Mouse (Mus musculus): ENCODE measurements at regions not wholly inside any gene's neighbourhood (a gene's known extent, or its start where the extent isn't known, plus 50 kb on each side); places are given as distances from the start of the nearest gene placed in this dataset.

GRCm38 (mm10) chr14:36748130-36748883 lies 220.3 kb downstream of the Ccser2 start:
- Histone ChIP-seq H3K36me3 (ENCODE audit: control insufficient read depth, insufficient read depth, low read length) (no peaks in the 10 kb centered on the region), H3K27ac (ENCODE audit: control insufficient read depth, insufficient read depth, low read depth, low read length) (no peak overlapping the region), H3K4me1 (ENCODE audit: control insufficient read depth, insufficient read depth, low read length) (no peaks in the 10 kb centered on the region), H3K4me3 (ENCODE audit: control insufficient read depth, low read depth, low read length) (no peak overlapping the region), H3K27me3 (ENCODE audit: control insufficient read depth, insufficient read depth, low read length) (no peaks in the 10 kb centered on the region)
- TF ChIP-seq CTCF (IDR thresholded peaks at IDR 0.05; ENCODE audit: control insufficient read depth, insufficient read depth, insufficient replicate concordance, low read depth, low read length) (no peak), POLR2A (IDR thresholded peaks at IDR 0.05; ENCODE audit: control insufficient read depth, low read depth, low read length) (no peak)

GRCm38 (mm10) chr14:36731095-36731494 lies 237.5 kb downstream of the Ccser2 start:
- TF ChIP-seq POLR2A (IDR thresholded peaks at IDR 0.05; ENCODE audit: control insufficient read depth, low read depth, low read length) (no peak), CTCF (IDR thresholded peaks at IDR 0.05; ENCODE audit: control insufficient read depth, insufficient read depth, insufficient replicate concordance, low read depth, low read length) (no peak)
- Histone ChIP-seq H3K27ac (ENCODE audit: control insufficient read depth, insufficient read depth, low read depth, low read length) (no peak overlapping the region), H3K27me3 (ENCODE audit: control insufficient read depth, insufficient read depth, low read length) (no peaks in the 10 kb centered on the region), H3K36me3 (ENCODE audit: control insufficient read depth, insufficient read depth, low read length) (no peaks in the 10 kb centered on the region), H3K4me3 (ENCODE audit: control insufficient read depth, low read depth, low read length) (no peak overlapping the region), H3K4me1 (ENCODE audit: control insufficient read depth, insufficient read depth, low read length) (no peaks in the 10 kb centered on the region)

GRCm38 (mm10) chr14:36726092-36726491 lies 242.5 kb downstream of the Ccser2 start:
- no peaks in the 10 kb centered on the region for H3K27me3 ChIP-seq (ENCODE audit: control insufficient read depth, insufficient read depth, low read length)
- H3K4me1 ChIP-seq (ENCODE audit: control insufficient read depth, insufficient read depth, low read length) = no peaks in the 10 kb centered on the region
- H3K4me3 ChIP-seq (ENCODE audit: control insufficient read depth, low read depth, low read length) = no peak overlapping the region
- no peak for TF ChIP-seq CTCF (IDR thresholded peaks at IDR 0.05; ENCODE audit: control insufficient read depth, insufficient read depth, insufficient replicate concordance, low read depth, low read length)
- TF ChIP-seq POLR2A (IDR thresholded peaks at IDR 0.05; ENCODE audit: control insufficient read depth, low read depth, low read length) = no peak
- no peaks in the 10 kb centered on the region for H3K36me3 ChIP-seq (ENCODE audit: control insufficient read depth, insufficient read depth, low read length)
- H3K27ac ChIP-seq (ENCODE audit: control insufficient read depth, insufficient read depth, low read depth, low read length) = no peak overlapping the region

- Histone ChIP-seq H3K36me3 (ENCODE audit: control insufficient read depth, insufficient read depth, low read length) (no peaks in the 10 kb centered on the region), H3K4me1 (ENCODE audit: control insufficient read depth, insufficient read depth, low read length) (peaks cover 3% of the 10 kb centered on the region; the same call in 1 of the 2 replicates), H3K27me3 (ENCODE audit: control insufficient read depth, insufficient read depth, low read length) (no peaks in the 10 kb centered on the region), H3K27ac (ENCODE audit: control insufficient read depth, insufficient read depth, low read depth, low read length) (no peak overlapping the region), H3K4me3 (ENCODE audit: control insufficient read depth, low read depth, low read length) (no peak overlapping the region)
- no peak for TF ChIP-seq POLR2A (IDR thresholded peaks at IDR 0.05; ENCODE audit: control insufficient read depth, low read depth, low read length)
- no peak for TF ChIP-seq CTCF (IDR thresholded peaks at IDR 0.05; ENCODE audit: control insufficient read depth, insufficient read depth, insufficient replicate concordance, low read depth, low read length)
These were observed 252.9 kb downstream of the Ccser2 start for GRCm38 (mm10) chr14:36715684-36716083.

GRCm38 (mm10) chr14:36696993-36697392 lies 271.6 kb downstream of the Ccser2 start:
- no peaks in the 10 kb centered on the region for H3K36me3 ChIP-seq (ENCODE audit: control insufficient read depth, insufficient read depth, low read length)
- H3K4me1 ChIP-seq (ENCODE audit: control insufficient read depth, insufficient read depth, low read length) = no peaks in the 10 kb centered on the region
- no peak overlapping the region for H3K27ac ChIP-seq (ENCODE audit: control insufficient read depth, insufficient read depth, low read depth, low read length)
- no peaks in the 10 kb centered on the region for H3K27me3 ChIP-seq (ENCODE audit: control insufficient read depth, insufficient read depth, low read length)
- TF ChIP-seq CTCF (IDR thresholded peaks at IDR 0.05; ENCODE audit: control insufficient read depth, insufficient read depth, insufficient replicate concordance, low read depth, low read length) (no peak), POLR2A (IDR thresholded peaks at IDR 0.05; ENCODE audit: control insufficient read depth, low read depth, low read length) (no peak)
- no peak overlapping the region for H3K4me3 ChIP-seq (ENCODE audit: control insufficient read depth, low read depth, low read length)

GRCm38 (mm10) chr14:36691958-36692357 lies 276.6 kb downstream of the Ccser2 start:
- Histone ChIP-seq H3K27me3 (ENCODE audit: control insufficient read depth, insufficient read depth, low read length) (no peaks in the 10 kb centered on the region), H3K27ac (ENCODE audit: control insufficient read depth, insufficient read depth, low read depth, low read length) (no peak overlapping the region), H3K36me3 (ENCODE audit: control insufficient read depth, insufficient read depth, low read length) (no peaks in the 10 kb centered on the region), H3K4me1 (ENCODE audit: control insufficient read depth, insufficient read depth, low read length) (no peaks in the 10 kb centered on the region), H3K4me3 (ENCODE audit: control insufficient read depth, low read depth, low read length) (no peak overlapping the region)
- TF ChIP-seq POLR2A (IDR thresholded peaks at IDR 0.05; ENCODE audit: control insufficient read depth, low read depth, low read length) = no peak
- no peak for TF ChIP-seq CTCF (IDR thresholded peaks at IDR 0.05; ENCODE audit: control insufficient read depth, insufficient read depth, insufficient replicate concordance, low read depth, low read length)

GRCm38 (mm10) chr14:36691018-36691417 lies 277.6 kb downstream of the Ccser2 start:
- H3K36me3 ChIP-seq (ENCODE audit: control insufficient read depth, insufficient read depth, low read length) = no peaks in the 10 kb centered on the region
- H3K4me3 ChIP-seq (ENCODE audit: control insufficient read depth, low read depth, low read length) = no peak overlapping the region
- TF ChIP-seq CTCF (IDR thresholded peaks at IDR 0.05; ENCODE audit: control insufficient read depth, insufficient read depth, insufficient replicate concordance, low read depth, low read length) (no peak), POLR2A (IDR thresholded peaks at IDR 0.05; ENCODE audit: control insufficient read depth, low read depth, low read length) (no peak)
- H3K27ac ChIP-seq (ENCODE audit: control insufficient read depth, insufficient read depth, low read depth, low read length) = no peak overlapping the region
- no peaks in the 10 kb centered on the region for H3K27me3 ChIP-seq (ENCODE audit: control insufficient read depth, insufficient read depth, low read length)
- H3K4me1 ChIP-seq (ENCODE audit: control insufficient read depth, insufficient read depth, low read length) = no peaks in the 10 kb centered on the region

Measured in testis, adult 2 months (tissue).